ENCODE assay signal across 8 mouse cellular contexts in the genomic region with DNA sequence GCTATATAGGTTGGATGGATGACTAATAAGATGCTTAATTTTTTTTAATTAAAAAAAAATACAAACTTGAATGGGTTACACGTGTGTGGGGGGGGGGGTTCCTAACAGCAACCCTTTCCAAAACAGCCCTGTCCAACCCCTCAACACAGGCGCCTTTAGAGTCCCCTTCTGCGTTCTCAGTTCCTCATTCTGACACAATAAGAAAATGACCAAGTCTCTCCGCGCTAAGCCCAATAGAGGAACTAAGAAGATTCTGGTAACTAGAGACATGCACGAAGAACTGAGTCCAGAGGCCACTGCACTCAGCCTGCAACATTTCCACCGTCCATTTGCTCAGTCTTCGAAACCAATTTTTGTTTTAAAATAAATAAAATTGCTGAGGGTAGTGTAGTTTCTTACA. TPM values are rescaled to one million over a fixed set of nuclear protein-coding genes. Genes with fewer than 3 reads are reported as not detected.
DNase-seq lines count a peak whose midpoint lies in the region; ATAC-seq lines count a peak whose summit lies in the region.

No protein-coding gene starts in this region.

- peak overlapping the region; percentile 97 for H3K4me3 ChIP-seq in kidney, embryonic 15.5 days (replicated peaks)
- H3K4me3 ChIP-seq in embryonic facial prominence, embryonic 11.5 days (ENCODE audit: low read depth, low read length) = peak overlapping the region; percentile 88
- H3K4me3 ChIP-seq in hindbrain, embryonic 14.5 days (replicated peaks; ENCODE audit: low read length) = peak overlapping the region; percentile 97
- H3K4me3 ChIP-seq in midbrain, embryonic 11.5 days (ENCODE audit: low read depth, low read length) = peak overlapping the region; percentile 90

- no peaks in the 10 kb centered on the region for H3K9me3 ChIP-seq in kidney, embryonic 15.5 days (replicated peaks)
- H3K9me3 ChIP-seq in embryonic facial prominence, embryonic 11.5 days (replicated peaks; ENCODE audit: control insufficient read depth, low read length) = no peaks in the 10 kb centered on the region
- no peaks in the 10 kb centered on the region for H3K9me3 ChIP-seq in hindbrain, embryonic 14.5 days (ENCODE audit: control insufficient read depth, low read length)
- no peaks in the 10 kb centered on the region for H3K9me3 ChIP-seq in midbrain, embryonic 11.5 days (ENCODE audit: control insufficient read depth, low read length)

- H3K27ac ChIP-seq in kidney, embryonic 15.5 days = peak overlapping the region; percentile 93
- no peak overlapping the region for H3K27ac ChIP-seq in embryonic facial prominence, embryonic 11.5 days (replicated peaks; ENCODE audit: low read depth, low read length)
- peak overlapping the region; percentile 97 for H3K27ac ChIP-seq in hindbrain, embryonic 14.5 days
- no peak overlapping the region for H3K27ac ChIP-seq in midbrain, embryonic 11.5 days (ENCODE audit: low read depth, low read length)

- H3K4me1 ChIP-seq in kidney, embryonic 15.5 days = peaks cover 40% of the 10 kb centered on the region
- H3K4me1 ChIP-seq in embryonic facial prominence, embryonic 11.5 days (ENCODE audit: control insufficient read depth, insufficient read depth, low read length) = no peaks in the 10 kb centered on the region
- H3K4me1 ChIP-seq in hindbrain, embryonic 14.5 days (replicated peaks; ENCODE audit: control insufficient read depth, insufficient read depth, low read length) = peaks cover 24% of the 10 kb centered on the region
- H3K4me1 ChIP-seq in midbrain, embryonic 11.5 days (ENCODE audit: control insufficient read depth, insufficient read depth, low read length) = peaks cover 12% of the 10 kb centered on the region

- ATAC-seq in kidney, embryonic 15.5 days (replicated peaks; ENCODE audit: low FRiP score) = no peak
- ATAC-seq in embryonic facial prominence, embryonic 11.5 days (replicated peaks; ENCODE audit: insufficient number of reproducible peaks, low FRiP score, low TSS enrichment, low read depth) = no peak
- ATAC-seq in hindbrain, embryonic 14.5 days (ENCODE audit: low FRiP score) = no peak
- no peak for ATAC-seq in midbrain, embryonic 11.5 days (ENCODE audit: low FRiP score)
- no peak for ATAC-seq in activated CD4-positive, CD25-positive, alpha-beta regulatory T cell, adult 4 months

- peak overlapping the region; percentile 91 for H3K9ac ChIP-seq in kidney, embryonic 15.5 days
- H3K9ac ChIP-seq in embryonic facial prominence, embryonic 11.5 days (replicated peaks; ENCODE audit: low read length) = peak overlapping the region; percentile 92
- peak overlapping the region; percentile 95 for H3K9ac ChIP-seq in hindbrain, embryonic 14.5 days
- H3K9ac ChIP-seq in midbrain, embryonic 11.5 days (ENCODE audit: low read length) = peak overlapping the region; percentile 89

- peaks cover 38% of the 10 kb centered on the region for H3K36me3 ChIP-seq in kidney, embryonic 15.5 days
- peaks cover 8% of the 10 kb centered on the region for H3K36me3 ChIP-seq in embryonic facial prominence, embryonic 11.5 days (replicated peaks; ENCODE audit: control insufficient read depth, insufficient read depth, low read depth, low read length)
- H3K36me3 ChIP-seq in hindbrain, embryonic 14.5 days (replicated peaks; ENCODE audit: control insufficient read depth, insufficient read depth) = peaks cover 37% of the 10 kb centered on the region
- peaks cover 12% of the 10 kb centered on the region; the same call in 1 of the 2 replicates for H3K36me3 ChIP-seq in midbrain, embryonic 11.5 days (ENCODE audit: control insufficient read depth, insufficient read depth, low read length)

- H3K27me3 ChIP-seq in kidney, embryonic 15.5 days = no peaks in the 10 kb centered on the region
- no peaks in the 10 kb centered on the region for H3K27me3 ChIP-seq in embryonic facial prominence, embryonic 11.5 days (ENCODE audit: control insufficient read depth, insufficient read depth, low read length)
- H3K27me3 ChIP-seq in hindbrain, embryonic 14.5 days (ENCODE audit: control insufficient read depth, insufficient read depth, low read length) = no peaks in the 10 kb centered on the region
- H3K27me3 ChIP-seq in midbrain, embryonic 11.5 days (ENCODE audit: control insufficient read depth, insufficient read depth, low read length) = no peaks in the 10 kb centered on the region

- DNase-seq in kidney, adult 8-10 months = no peak
- no peak for DNase-seq in embryonic facial prominence, embryonic 11.5 days (ENCODE audit: low spot score)
- no peak for DNase-seq in hindbrain, embryonic 14.5 days (ENCODE audit: low spot score)
- DNase-seq in midbrain, embryonic 11.5 days (ENCODE audit: low spot score, missing footprints) = no peak
- no peak for DNase-seq in adipocyte (ENCODE audit: low spot score)
- DNase-seq in retina, embryonic 14.5 days (ENCODE audit: low spot score) = no peak

- WGBS in kidney, embryonic 15.5 days = 24% methylated on average over 8 of the region's 8 CpGs
- WGBS in embryonic facial prominence, embryonic 11.5 days = 34% methylated on average over 8 of the region's 8 CpGs
- WGBS in hindbrain, embryonic 14.5 days = 23% methylated on average over 8 of the region's 8 CpGs
- 27% methylated on average over 8 of the region's 8 CpGs for WGBS in midbrain, embryonic 11.5 days

- H3K4me2 ChIP-seq in kidney, embryonic 15.5 days = peak overlapping the region; percentile 74
- peak overlapping the region; percentile 77 for H3K4me2 ChIP-seq in embryonic facial prominence, embryonic 11.5 days (ENCODE audit: low read depth, low read length)
- H3K4me2 ChIP-seq in hindbrain, embryonic 14.5 days (replicated peaks) = peak overlapping the region; percentile 88
- peak overlapping the region; percentile 87 for H3K4me2 ChIP-seq in midbrain, embryonic 11.5 days

RNA-seq across cellular contexts. Expression of gene Tmem116, which starts 0.5 kb away (rescaled TPM):
- polyA plus RNA-seq in kidney, embryonic 15.5 days (2015; fragmentation: Nextera tagmentation; extraction: Ambion mirVana) = 6.7 and 8.5 TPM in 2 replicates
- 0.45 and 0.96 TPM in 2 replicates for polyA plus RNA-seq in embryonic facial prominence, embryonic 11.5 days (2014; fragmentation: Nextera tagmentation; extraction: Ambion mirVana)
- 1.2 and 1.9 TPM in 2 replicates for polyA plus RNA-seq in hindbrain, embryonic 14.5 days (2014; fragmentation: Nextera tagmentation; extraction: Ambion mirVana)
- 0.66 and 1.1 TPM in 2 replicates for polyA plus RNA-seq in midbrain, embryonic 11.5 days (2014; fragmentation: Nextera tagmentation; extraction: Ambion mirVana)
- 1 to 10 TPM in 1 of 2 experiments, under 1 TPM in 1; 0.71 to 1.2 TPM for polyA plus RNA-seq in activated CD4-positive, CD25-positive, alpha-beta regulatory T cell, adult 4 months (2017; shearing (Covaris generic))

RNA-seq across cellular contexts. Expression of gene Erp29, which starts 1.1 kb away (rescaled TPM):
- polyA plus RNA-seq in kidney, embryonic 15.5 days (2015; fragmentation: Nextera tagmentation; extraction: Ambion mirVana) = 165 and 174 TPM in 2 replicates
- 102 and 110 TPM in 2 replicates for polyA plus RNA-seq in embryonic facial prominence, embryonic 11.5 days (2014; fragmentation: Nextera tagmentation; extraction: Ambion mirVana)
- 146 and 147 TPM in 2 replicates for polyA plus RNA-seq in hindbrain, embryonic 14.5 days (2014; fragmentation: Nextera tagmentation; extraction: Ambion mirVana)
- 112 and 122 TPM in 2 replicates for polyA plus RNA-seq in midbrain, embryonic 11.5 days (2014; fragmentation: Nextera tagmentation; extraction: Ambion mirVana)
- polyA plus RNA-seq in activated CD4-positive, CD25-positive, alpha-beta regulatory T cell, adult 4 months (2017; shearing (Covaris generic)) = 10 to 100 TPM; 58.4 to 80.5 TPM

RNA-seq across cellular contexts. Expression of gene Adam1b, which starts 52.0 kb away (rescaled TPM):
- 0.08 and 0.22 TPM in 2 replicates for polyA plus RNA-seq in kidney, embryonic 15.5 days (2015; fragmentation: Nextera tagmentation; extraction: Ambion mirVana)
- not detected in 2 replicates for polyA plus RNA-seq in embryonic facial prominence, embryonic 11.5 days (2014; fragmentation: Nextera tagmentation; extraction: Ambion mirVana)
- not detected in 2 replicates for polyA plus RNA-seq in hindbrain, embryonic 14.5 days (2014; fragmentation: Nextera tagmentation; extraction: Ambion mirVana)
- polyA plus RNA-seq in midbrain, embryonic 11.5 days (2014; fragmentation: Nextera tagmentation; extraction: Ambion mirVana) = 0.07 TPM in 1 of 2 replicates, not detected in the other
- polyA plus RNA-seq in activated CD4-positive, CD25-positive, alpha-beta regulatory T cell, adult 4 months (2017; shearing (Covaris generic)) = not detected

RNA-seq across cellular contexts. Expression of gene Naa25, which starts 53.5 kb away (rescaled TPM):
- 43.7 and 44.5 TPM in 2 replicates for polyA plus RNA-seq in kidney, embryonic 15.5 days (2015; fragmentation: Nextera tagmentation; extraction: Ambion mirVana)
- 47.8 and 51.8 TPM in 2 replicates for polyA plus RNA-seq in embryonic facial prominence, embryonic 11.5 days (2014; fragmentation: Nextera tagmentation; extraction: Ambion mirVana)
- polyA plus RNA-seq in hindbrain, embryonic 14.5 days (2014; fragmentation: Nextera tagmentation; extraction: Ambion mirVana) = 55.3 and 63.6 TPM in 2 replicates
- 46.9 and 51.7 TPM in 2 replicates for polyA plus RNA-seq in midbrain, embryonic 11.5 days (2014; fragmentation: Nextera tagmentation; extraction: Ambion mirVana)
- polyA plus RNA-seq in activated CD4-positive, CD25-positive, alpha-beta regulatory T cell, adult 4 months (2017; shearing (Covaris generic)) = 10 to 100 TPM; 27.0 to 30.4 TPM

Comparison
In these comparisons a context has a peak if more than half of its experiments do, and no peak if none do; other contexts are left out.
1. H3K27ac ChIP-seq: peak in kidney, embryonic 15.5 days (single experiment) and hindbrain, embryonic 14.5 days (single experiment); none in embryonic facial prominence, embryonic 11.5 days (single experiment) and midbrain, embryonic 11.5 days (single experiment).
2. Peak in every context shown above with its lines, with median percentiles within 50 percentile points of each other: H3K4me2 ChIP-seq, H3K4me3 ChIP-seq and H3K9ac ChIP-seq.